Mouse (Mus musculus) 3134 (cell line): Measurements from ENCODE around the gene Prr12.

Experiments
- DNase-seq: peaks from one replicate; pipeline ENCODE4 v3.0.0-alpha.2; 2011; ENCODE audit warnings: low spot score; ENCODE audit not compliant: insufficient read length; ENCODE audit errors: extremely low read depth

The Prr12 gene

GRCm38 (mm10) chr7:45078513-45078912 lies 25.8 kb upstream of the Prr12 start:
- no peak for DNase-seq

GRCm38 (mm10) chr7:45077829-45078228 lies 25.1 kb upstream of the Prr12 start:
- no peak for DNase-seq

- DNase-seq: no peak
Observed at GRCm38 (mm10) chr7:45077322-45077721, 24.6 kb upstream of the Prr12 start.

GRCm38 (mm10) chr7:45076501-45076900 lies 23.8 kb upstream of the Prr12 start:
- DNase-seq: no peak

GRCm38 (mm10) chr7:45075405-45075804 lies 22.7 kb upstream of the Prr12 start:
- peak; percentile 77 for DNase-seq

- no peak for DNase-seq
Observed at GRCm38 (mm10) chr7:45073949-45074348, 21.3 kb upstream of the Prr12 start.

- no peak for DNase-seq
Observed at GRCm38 (mm10) chr7:45073171-45073707, 20.6 kb upstream of the Prr12 start.

GRCm38 (mm10) chr7:45072230-45072629 lies 19.5 kb upstream of the Prr12 start:
- no peak for DNase-seq

- no peak for DNase-seq
Observed at GRCm38 (mm10) chr7:45069671-45070070, 17.0 kb upstream of the Prr12 start.

- peak; percentile 68 for DNase-seq
Observed at GRCm38 (mm10) chr7:45068000-45068318, 15.3 kb upstream of the Prr12 start.

- DNase-seq: no peak
Observed at GRCm38 (mm10) chr7:45067190-45067999, 14.7 kb upstream of the Prr12 start.

- peak; percentile 86 for DNase-seq
Observed at GRCm38 (mm10) chr7:45062239-45062835, 9.7 kb upstream of the Prr12 start, which contains the start of the genes Nosip and Prrg2. Nosip (plus strand) TSS chr7:45062429. Prrg2 (minus strand) TSS chr7:45062677.

GRCm38 (mm10) chr7:45061532-45062075 lies 8.9 kb upstream of the Prr12 start:
- no peak for DNase-seq

- DNase-seq: no peak
Observed at GRCm38 (mm10) chr7:45060632-45061122, 8.0 kb upstream of the Prr12 start.

GRCm38 (mm10) chr7:45058607-45059571 lies 6.2 kb upstream of the Prr12 start:
- no peak for DNase-seq

- no peak for DNase-seq
Observed at GRCm38 (mm10) chr7:45056972-45057348, 4.3 kb upstream of the Prr12 start.

- no peak for DNase-seq
Observed at GRCm38 (mm10) chr7:45056329-45056971, 3.8 kb upstream of the Prr12 start.

GRCm38 (mm10) chr7:45053931-45054510 lies 1.3 kb upstream of the Prr12 start:
- peak; percentile 97 for DNase-seq

- peak; percentile 81 for DNase-seq
Observed at GRCm38 (mm10) chr7:45053117-45053930, 643 bp upstream of the Prr12 start.
